Mouse (Mus musculus): ENCODE data around the gene Psapl1. TPM values are rescaled to one million over a fixed set of nuclear protein-coding genes. Genes with fewer than 3 reads are reported as not detected.

The Psapl1 gene
- polyA plus RNA-seq, 1 experiment from 2014 or later: 0.93 TPM

GRCm38 (mm10) chr5:36174569-36175115 is 29.2 kb upstream of the Psapl1 start:
- DNase-seq (ENCODE audit: low spot score) (no peak), ATAC-seq (no peak)
- no peak overlapping the region for H3K9ac ChIP-seq (replicated peaks; ENCODE audit: low read depth)
- no peak overlapping the region for H3K27ac ChIP-seq (ENCODE audit: low read length)
- no peaks in the 10 kb centered on the region for H3K9me3 ChIP-seq (ENCODE audit: low read length)
- WGBS: 66% methylated on average over 9 of the region's 9 CpGs
- TF ChIP-seq EP300 (IDR thresholded peaks at IDR 0.05) (no peak), CTCF (IDR thresholded peaks at IDR 0.05) (no peak)
- H3K4me3 ChIP-seq (ENCODE audit: low read depth, low read length): no peak overlapping the region
- H3K4me1 ChIP-seq (ENCODE audit: insufficient read depth, low read depth, low read length): no peaks in the 10 kb centered on the region
- H3K4me2 ChIP-seq (replicated peaks; ENCODE audit: low read depth, low read length): no peak overlapping the region
- no peaks in the 10 kb centered on the region for H3K27me3 ChIP-seq (replicated peaks; ENCODE audit: insufficient read depth, low read length)
- no peaks in the 10 kb centered on the region for H3K36me3 ChIP-seq (ENCODE audit: insufficient read depth, low read length)

GRCm38 (mm10) chr5:36176409-36176808 is 27.4 kb upstream of the Psapl1 start:
- ATAC-seq (peak; percentile 21; the same call in 1 of the 2 replicates), DNase-seq (ENCODE audit: low spot score) (peak; percentile 56)
- Histone ChIP-seq H3K36me3 (ENCODE audit: insufficient read depth, low read length) (no peaks in the 10 kb centered on the region), H3K4me1 (ENCODE audit: insufficient read depth, low read depth, low read length) (no peaks in the 10 kb centered on the region), H3K27ac (ENCODE audit: low read length) (no peak overlapping the region), H3K9me3 (ENCODE audit: low read length) (no peaks in the 10 kb centered on the region), H3K4me2 (replicated peaks; ENCODE audit: low read depth, low read length) (no peak overlapping the region), H3K27me3 (replicated peaks; ENCODE audit: insufficient read depth, low read length) (no peaks in the 10 kb centered on the region), H3K4me3 (ENCODE audit: low read depth, low read length) (no peak overlapping the region), H3K9ac (replicated peaks; ENCODE audit: low read depth) (no peak overlapping the region)
- no peak for TF ChIP-seq CTCF (IDR thresholded peaks at IDR 0.05)
- TF ChIP-seq EP300 (IDR thresholded peaks at IDR 0.05): no peak
- 57% methylated on average over 11 of the region's 11 CpGs for WGBS

DNA sequence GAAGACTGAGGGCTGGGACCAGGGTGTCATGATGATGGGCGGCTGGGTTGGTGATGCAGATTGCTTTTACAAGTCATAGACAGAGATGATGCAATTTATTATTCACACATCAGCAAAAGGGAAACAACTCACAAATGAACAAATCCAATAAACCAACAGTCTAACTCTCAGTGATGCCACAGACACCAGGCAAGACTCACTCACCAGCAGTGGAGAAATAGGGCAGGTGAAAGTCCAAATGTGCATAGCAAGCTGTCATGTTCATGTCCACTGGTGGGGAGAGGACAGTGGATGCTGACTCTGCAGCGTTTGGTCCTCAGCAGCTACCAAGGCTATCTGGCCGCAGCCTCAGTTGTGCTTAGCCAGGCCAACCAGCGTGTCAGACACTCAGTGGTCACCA is 26.9 kb upstream of the Psapl1 start:
- DNase-seq (ENCODE audit: low spot score) (no peak), ATAC-seq (no peak)
- Histone ChIP-seq H3K27ac (ENCODE audit: low read length) (no peak overlapping the region), H3K9ac (replicated peaks; ENCODE audit: low read depth) (no peak overlapping the region), H3K27me3 (replicated peaks; ENCODE audit: insufficient read depth, low read length) (no peaks in the 10 kb centered on the region), H3K9me3 (ENCODE audit: low read length) (no peaks in the 10 kb centered on the region), H3K36me3 (ENCODE audit: insufficient read depth, low read length) (no peaks in the 10 kb centered on the region), H3K4me1 (ENCODE audit: insufficient read depth, low read depth, low read length) (no peaks in the 10 kb centered on the region), H3K4me2 (replicated peaks; ENCODE audit: low read depth, low read length) (no peak overlapping the region), H3K4me3 (ENCODE audit: low read depth, low read length) (no peak overlapping the region)
- no peak for TF ChIP-seq CTCF (IDR thresholded peaks at IDR 0.05)
- no peak for TF ChIP-seq EP300 (IDR thresholded peaks at IDR 0.05)
- WGBS: 85% methylated on average over 4 of the region's 4 CpGs

- Histone ChIP-seq H3K9ac (replicated peaks; ENCODE audit: low read depth) (no peak overlapping the region), H3K36me3 (ENCODE audit: insufficient read depth, low read length) (no peaks in the 10 kb centered on the region), H3K9me3 (ENCODE audit: low read length) (no peaks in the 10 kb centered on the region), H3K4me1 (ENCODE audit: insufficient read depth, low read depth, low read length) (no peaks in the 10 kb centered on the region), H3K4me2 (replicated peaks; ENCODE audit: low read depth, low read length) (no peak overlapping the region), H3K4me3 (ENCODE audit: low read depth, low read length) (no peak overlapping the region), H3K27ac (ENCODE audit: low read length) (no peak overlapping the region), H3K27me3 (replicated peaks; ENCODE audit: insufficient read depth, low read length) (no peaks in the 10 kb centered on the region)
- peak; percentile 73 for ATAC-seq
- TF ChIP-seq EP300 (IDR thresholded peaks at IDR 0.05) (no peak), CTCF (IDR thresholded peaks at IDR 0.05) (no peak)
- 30% methylated on average over 7 of the region's 7 CpGs for WGBS
- peak; percentile 76 for DNase-seq (ENCODE audit: low spot score)
Measured at GRCm38 (mm10) chr5:36178215-36178614, 25.6 kb upstream of the Psapl1 start.

- ATAC-seq (peak; percentile 77), DNase-seq (ENCODE audit: low spot score) (peak; percentile 60)
- WGBS: 70% methylated on average over 3 of the region's 3 CpGs
Measured at GRCm38 (mm10) chr5:36178785-36179184, 25.0 kb upstream of the Psapl1 start.

DNA sequence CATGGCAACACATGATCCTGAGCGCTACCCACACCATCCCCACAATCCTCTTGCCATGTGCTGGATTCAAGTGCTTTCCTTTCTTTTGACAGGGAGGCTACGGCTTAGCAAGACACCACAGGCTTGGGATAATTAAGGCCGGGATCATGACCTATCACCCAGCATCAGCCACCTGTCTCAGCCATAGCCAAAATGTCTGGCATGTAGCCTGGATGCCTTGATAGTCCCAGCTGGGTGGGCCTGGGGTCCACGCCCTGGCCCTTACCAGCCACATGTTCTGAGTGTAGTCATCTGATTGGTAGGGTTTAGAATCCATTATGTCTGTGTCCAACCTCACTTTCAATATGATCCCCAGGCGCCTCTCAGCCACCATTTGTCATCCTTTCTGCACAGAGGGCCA is 24.1 kb upstream of the Psapl1 start:
- H3K9me3 ChIP-seq (ENCODE audit: low read length): no peaks in the 10 kb centered on the region
- H3K4me3 ChIP-seq (ENCODE audit: low read depth, low read length): no peak overlapping the region
- no peaks in the 10 kb centered on the region for H3K4me1 ChIP-seq (ENCODE audit: insufficient read depth, low read depth, low read length)
- no peak overlapping the region for H3K4me2 ChIP-seq (replicated peaks; ENCODE audit: low read depth, low read length)
- ATAC-seq (no peak), DNase-seq (ENCODE audit: low spot score) (no peak)
- H3K9ac ChIP-seq (replicated peaks; ENCODE audit: low read depth): no peak overlapping the region
- no peaks in the 10 kb centered on the region for H3K27me3 ChIP-seq (replicated peaks; ENCODE audit: insufficient read depth, low read length)
- 87% methylated on average over 5 of the region's 5 CpGs for WGBS
- no peak overlapping the region for H3K27ac ChIP-seq (ENCODE audit: low read length)
- TF ChIP-seq EP300 (IDR thresholded peaks at IDR 0.05) (no peak), CTCF (IDR thresholded peaks at IDR 0.05) (no peak)
- no peaks in the 10 kb centered on the region for H3K36me3 ChIP-seq (ENCODE audit: insufficient read depth, low read length)

More at GRCm38 (mm10) chr5:36178785-36179184, 25.0 kb upstream of the Psapl1 start:
- H3K9ac ChIP-seq (replicated peaks; ENCODE audit: low read depth): no peak overlapping the region
- H3K36me3 ChIP-seq (ENCODE audit: insufficient read depth, low read length): no peaks in the 10 kb centered on the region
- no peak overlapping the region for H3K4me2 ChIP-seq (replicated peaks; ENCODE audit: low read depth, low read length)
- no peak for TF ChIP-seq CTCF (IDR thresholded peaks at IDR 0.05)
- TF ChIP-seq EP300 (IDR thresholded peaks at IDR 0.05): no peak
- no peaks in the 10 kb centered on the region for H3K4me1 ChIP-seq (ENCODE audit: insufficient read depth, low read depth, low read length)
- H3K27me3 ChIP-seq (replicated peaks; ENCODE audit: insufficient read depth, low read length): no peaks in the 10 kb centered on the region
- H3K4me3 ChIP-seq (ENCODE audit: low read depth, low read length): no peak overlapping the region
- 0 out of 2 replicates have a peak overlapping the region, but pooled peaks have one; percentile 15 for H3K27ac ChIP-seq (ENCODE audit: low read length)
- H3K9me3 ChIP-seq (ENCODE audit: low read length): no peaks in the 10 kb centered on the region

DNA sequence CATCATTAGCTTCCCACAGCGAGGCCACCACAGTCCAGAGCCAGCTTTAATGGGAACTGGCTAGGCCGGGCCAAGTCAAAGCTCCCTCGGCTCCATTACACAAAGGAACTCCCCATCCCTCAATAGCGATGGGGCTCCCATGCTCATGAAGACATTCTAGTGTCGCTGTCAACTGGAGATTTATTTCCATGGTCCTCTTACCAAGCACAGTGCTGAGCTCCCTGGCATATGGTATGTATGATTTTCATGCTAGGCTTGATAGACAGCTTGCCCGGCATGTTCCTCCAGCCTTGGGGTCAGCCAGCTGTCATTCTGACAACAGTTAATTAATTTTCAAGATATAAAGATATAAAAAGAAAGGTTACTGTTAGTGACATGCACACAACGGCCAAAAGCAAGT is 21.5 kb upstream of the Psapl1 start:
- H3K27me3 ChIP-seq (replicated peaks; ENCODE audit: insufficient read depth, low read length): no peaks in the 10 kb centered on the region
- H3K9me3 ChIP-seq (ENCODE audit: low read length): no peaks in the 10 kb centered on the region
- 63% methylated on average over 7 of the region's 7 CpGs for WGBS
- no peak overlapping the region for H3K4me3 ChIP-seq (ENCODE audit: low read depth, low read length)
- H3K4me1 ChIP-seq (ENCODE audit: insufficient read depth, low read depth, low read length): no peaks in the 10 kb centered on the region
- H3K4me2 ChIP-seq (replicated peaks; ENCODE audit: low read depth, low read length): no peak overlapping the region
- DNase-seq (ENCODE audit: low spot score) (no peak), ATAC-seq (no peak)
- no peak overlapping the region for H3K27ac ChIP-seq (ENCODE audit: low read length)
- no peak for TF ChIP-seq CTCF (IDR thresholded peaks at IDR 0.05)
- TF ChIP-seq EP300 (IDR thresholded peaks at IDR 0.05): no peak
- no peak overlapping the region for H3K9ac ChIP-seq (replicated peaks; ENCODE audit: low read depth)
- no peaks in the 10 kb centered on the region for H3K36me3 ChIP-seq (ENCODE audit: insufficient read depth, low read length)

Measured in lung, postnatal 0 days (tissue).